Mouse (Mus musculus) MEL (cell line): Measurements from ENCODE around the gene Vangl1.

ENCODE experiments used
- CTCF ChIP-seq, 3 experiments: IDR thresholded peaks in 2 of 3; conservative IDR thresholded peaks in 1 of 3; 2 replicates each; pipeline ENCODE4 v1.5.1; 2011 to 2012; ENCODE audit warnings: low read length in 3 of 3, low read depth in 2 of 3, mild to moderate bottlenecking in 2 of 3, improper control_type of control experiment in 1 of 3, inconsistent platforms in 1 of 3, mixed read lengths in 1 of 3, moderate library complexity in 1 of 3; ENCODE audit not compliant: control insufficient read depth in 1 of 3, insufficient read depth in 1 of 3, poor library complexity in 1 of 3, severe bottlenecking in 1 of 3
- E2F4 ChIP-seq: IDR thresholded peaks from 2 replicates; pipeline ENCODE4 v1.6.1; 2011; ENCODE audit warnings: low read depth, low read length, improper control_type of control experiment, borderline replicate concordance
- EP300 ChIP-seq, 2 experiments: IDR thresholded peaks; 2 replicates each; pipeline ENCODE4 v1.6.1; 2011; ENCODE audit warnings: improper control_type of control experiment in 2 of 2, low read length in 2 of 2, low read depth in 1 of 2, mild to moderate bottlenecking in 1 of 2
- MYC ChIP-seq: IDR thresholded peaks from 2 replicates; pipeline ENCODE4 v1.6.1; 2011; ENCODE audit warnings: low read depth, mild to moderate bottlenecking, low read length, improper control_type of control experiment, moderate library complexity
- POLR2A ChIP-seq, 2 experiments: IDR thresholded peaks; 2 replicates each; pipeline ENCODE4 v1.6.1; 2011 to 2012; ENCODE audit warnings: low read length in 2 of 2, mild to moderate bottlenecking in 2 of 2, control low read depth in 1 of 2, improper control_type of control experiment in 1 of 2, low read depth in 1 of 2, moderate library complexity in 1 of 2; ENCODE audit not compliant: control insufficient read depth in 1 of 2, insufficient read depth in 1 of 2, poor library complexity in 1 of 2
- USF1 ChIP-seq: IDR thresholded peaks from 2 replicates; pipeline ENCODE4 v1.6.1; 2014; ENCODE audit warnings: low read depth, mild to moderate bottlenecking, inconsistent platforms, low read length, improper control_type of control experiment, moderate library complexity

DNA sequence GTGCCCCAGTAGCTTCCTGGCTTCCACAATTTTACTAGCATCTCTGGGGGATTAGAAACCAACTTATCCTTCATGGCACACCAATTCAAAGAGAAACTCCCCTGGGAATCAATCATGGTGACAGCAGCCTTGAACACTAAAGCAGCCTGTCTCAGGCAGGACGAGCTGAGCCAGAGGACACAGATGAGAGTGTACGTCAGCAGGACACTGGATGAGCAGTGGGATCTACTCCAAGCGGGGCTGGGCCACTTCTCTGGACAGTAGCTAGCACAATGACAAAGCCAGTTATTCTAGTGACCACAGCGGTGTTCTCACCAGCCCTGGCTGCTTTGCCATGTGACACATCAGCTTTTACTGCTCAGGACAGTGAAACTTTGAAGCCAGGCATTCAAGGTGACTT is 23.3 kb downstream of the Vangl1 start:
- TF ChIP-seq USF1 = no peak
- TF ChIP-seq EP300 (IDR thresholded peaks at IDR 0.05; ENCODE audit: low read depth in 1 of 2, low read length in 2 of 2) = no peak
- no peak for TF ChIP-seq CTCF (IDR thresholded peaks at IDR 0.05 in 2 of 3, conservative IDR thresholded peaks at IDR 0.05 in 1 of 3; ENCODE audit: control insufficient read depth in 1 of 3, insufficient read depth in 1 of 3, low read depth in 2 of 3, low read length in 3 of 3, poor library complexity in 1 of 3, severe bottlenecking in 1 of 3)
- TF ChIP-seq POLR2A (IDR thresholded peaks at IDR 0.05; ENCODE audit: control insufficient read depth in 1 of 2, insufficient read depth in 1 of 2, low read depth in 1 of 2, low read length in 2 of 2, poor library complexity in 1 of 2) = no peak
- TF ChIP-seq MYC = no peak
- no peak for TF ChIP-seq E2F4
